Mouse (Mus musculus) embryonic fibroblast, embryonic 13.5 days (primary cell): ENCODE data around the gene Zic3.

ENCODE experiments used
- CTCF ChIP-seq: IDR thresholded peaks from 2 replicates; pipeline ENCODE4 v1.5.1; 2011; ENCODE audit warnings: mild to moderate bottlenecking, control low read depth, low read length, moderate library complexity, borderline replicate concordance; ENCODE audit not compliant: insufficient read depth
- POLR2A ChIP-seq: IDR thresholded peaks from 2 replicates; pipeline ENCODE4 v1.6.1; 2011; ENCODE audit warnings: low read depth, mild to moderate bottlenecking, control low read depth, low read length, moderate library complexity

DNA sequence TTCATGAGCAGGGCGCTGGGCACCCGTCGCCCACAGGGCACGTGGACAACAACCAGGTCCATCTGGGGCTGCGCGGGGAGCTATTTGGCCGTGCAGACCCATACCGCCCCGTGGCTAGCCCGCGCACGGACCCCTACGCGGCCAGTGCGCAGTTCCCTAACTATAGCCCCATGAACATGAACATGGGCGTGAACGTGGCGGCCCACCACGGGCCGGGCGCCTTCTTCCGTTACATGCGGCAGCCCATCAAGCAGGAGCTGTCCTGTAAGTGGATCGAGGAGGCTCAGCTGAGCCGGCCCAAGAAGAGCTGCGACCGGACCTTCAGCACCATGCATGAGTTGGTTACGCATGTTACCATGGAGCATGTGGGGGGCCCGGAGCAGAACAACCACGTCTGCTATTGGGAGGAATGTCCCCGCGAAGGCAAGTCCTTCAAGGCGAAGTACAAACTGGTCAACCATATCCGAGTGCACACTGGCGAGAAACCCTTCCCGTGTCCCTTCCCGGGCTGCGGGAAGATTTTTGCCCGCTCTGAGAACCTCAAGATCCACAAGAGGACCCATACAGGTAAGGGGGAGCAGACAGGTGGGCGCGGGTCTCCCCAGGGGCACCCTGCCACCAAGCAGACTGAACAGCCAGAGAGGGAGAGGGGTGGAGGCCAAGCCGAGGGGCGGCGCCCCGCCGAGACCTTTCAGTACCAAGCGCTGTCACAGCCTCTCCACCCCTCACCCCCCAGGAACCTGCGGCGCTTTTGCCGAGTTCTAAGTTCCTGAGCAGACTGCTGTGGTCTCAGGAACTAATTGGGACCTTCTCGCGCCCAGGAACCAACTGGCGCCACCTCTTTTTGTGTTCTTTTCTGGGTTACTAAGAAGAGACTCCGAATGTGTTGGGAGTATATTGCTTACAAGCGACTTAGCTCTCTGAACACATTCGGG is 9.4 kb downstream of the Zic3 start:
- TF ChIP-seq CTCF (no peak), POLR2A (no peak)
